Mouse (Mus musculus) right cerebral cortex, postnatal 10 days (tissue): ENCODE results near the gene Syde2.

ENCODE experiments used
- DNase-seq, 2 experiments: peaks; one replicate each; pipeline ENCODE4 v3.0.0; 2021; ENCODE audit warnings: low spot score in 2 of 2

Gene Syde2

GRCm38 (mm10) chr3:146011544-146012218 is 24.0 kb downstream of the Syde2 start:
- peak in 1 of 2 experiments; percentile 1 for DNase-seq

- DNase-seq, result peak in 1 of 2 experiments; percentile 1
Observed at GRCm38 (mm10) chr3:146013490-146013889, 25.8 kb downstream of the Syde2 start.

- DNase-seq, result peak in 1 of 2 experiments; percentile 10
Observed at GRCm38 (mm10) chr3:146014321-146014720, 26.7 kb downstream of the Syde2 start.

GRCm38 (mm10) chr3:146016979-146017378 is 29.3 kb downstream of the Syde2 start:
- DNase-seq, result no peak

GRCm38 (mm10) chr3:146017521-146017920 is 29.9 kb downstream of the Syde2 start:
- DNase-seq, result peak; percentile 25 to 28

GRCm38 (mm10) chr3:146022232-146022631 is 34.6 kb downstream of the Syde2 start:
- no peak for DNase-seq

- DNase-seq, result no peak
Observed at GRCm38 (mm10) chr3:146024746-146025145, 37.1 kb downstream of the Syde2 start.

GRCm38 (mm10) chr3:146025499-146025898 is 37.8 kb downstream of the Syde2 start:
- DNase-seq, result no peak

- no peak for DNase-seq
Observed at GRCm38 (mm10) chr3:146027116-146027515, 39.4 kb downstream of the Syde2 start.

- DNase-seq, result no peak
Observed at GRCm38 (mm10) chr3:146028406-146028805, 40.7 kb downstream of the Syde2 start.

GRCm38 (mm10) chr3:146029234-146029633 is 41.6 kb downstream of the Syde2 start:
- DNase-seq, result no peak

GRCm38 (mm10) chr3:146030255-146030836 is 42.7 kb downstream of the Syde2 start:
- no peak for DNase-seq

- DNase-seq, result no peak
Observed at GRCm38 (mm10) chr3:146032976-146033375, 45.3 kb downstream of the Syde2 start.

GRCm38 (mm10) chr3:146037906-146038305 is 50.2 kb downstream of the Syde2 start:
- DNase-seq, result no peak

- DNase-seq, result no peak
Observed at GRCm38 (mm10) chr3:146039132-146039903, 51.6 kb downstream of the Syde2 start.

- no peak for DNase-seq
Observed at GRCm38 (mm10) chr3:146041382-146041781, 53.7 kb downstream of the Syde2 start.

- no peak for DNase-seq
Observed at GRCm38 (mm10) chr3:146044977-146045376, 57.3 kb downstream of the Syde2 start.

GRCm38 (mm10) chr3:146046076-146046475 is 58.4 kb downstream of the Syde2 start:
- no peak for DNase-seq

- DNase-seq, result peak in 1 of 2 experiments; percentile 33
Observed at GRCm38 (mm10) chr3:146047704-146048207, 60.1 kb downstream of the Syde2 start.

- DNase-seq, result no peak
Observed at GRCm38 (mm10) chr3:146049951-146050350, 62.3 kb downstream of the Syde2 start.

- DNase-seq, result peak; percentile 40 to 58
Observed at GRCm38 (mm10) chr3:146051277-146052007, 63.8 kb downstream of the Syde2 start.
